Mouse (Mus musculus) bone marrow macrophage, adult 2 months (primary cell): Measurements from ENCODE around the gene Epb41l5.

Source experiments
- CTCF ChIP-seq: IDR thresholded peaks from 2 replicates; pipeline ENCODE4 v1.5.1; 2012; ENCODE audit warnings: low read depth, mild to moderate bottlenecking, low read length, moderate library complexity
- POLR2A ChIP-seq: IDR thresholded peaks from 2 replicates; pipeline ENCODE4 v1.6.1; 2012; ENCODE audit warnings: mild to moderate bottlenecking, low read depth, low read length, borderline replicate concordance

GRCm38 (mm10) chr1:119519286-119519685 is 129.5 kb downstream of the Epb41l5 start:
- TF ChIP-seq CTCF (no peak), POLR2A (no peak)
